Mouse (Mus musculus): ENCODE data around the gene Klre1.
"Not testable (repeated sequence)": the region's sequence is repeated elsewhere in the genome, so short reads cannot be mapped to it uniquely, and the experiment has no call there.

Klre1 gene

DNA sequence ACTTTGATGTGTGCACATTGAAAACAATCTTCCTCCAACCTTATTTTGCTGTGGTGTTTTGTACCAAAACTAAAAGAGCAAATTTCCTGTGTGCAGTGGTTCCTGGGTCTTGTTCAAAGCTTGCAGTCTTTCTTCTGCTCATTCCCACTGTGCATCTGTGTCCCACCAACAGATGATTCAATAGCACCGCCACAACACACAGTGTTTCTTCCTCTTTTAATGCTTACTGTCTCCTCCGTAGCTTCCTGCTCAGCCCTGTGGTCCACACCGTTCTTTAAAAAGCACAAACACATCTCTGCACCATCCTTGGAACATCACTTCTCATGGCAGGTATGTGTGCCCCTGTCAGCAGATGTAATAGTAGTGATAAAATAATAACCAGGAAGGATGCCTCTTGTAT, 13.8 kb downstream of the Klre1 start, which contains the start of gene Klrd1:
TSS of gene Klrd1 (plus strand) at position 275 of the 400 bp plus-strand sequence.
- DNase-seq: no peak

DNA sequence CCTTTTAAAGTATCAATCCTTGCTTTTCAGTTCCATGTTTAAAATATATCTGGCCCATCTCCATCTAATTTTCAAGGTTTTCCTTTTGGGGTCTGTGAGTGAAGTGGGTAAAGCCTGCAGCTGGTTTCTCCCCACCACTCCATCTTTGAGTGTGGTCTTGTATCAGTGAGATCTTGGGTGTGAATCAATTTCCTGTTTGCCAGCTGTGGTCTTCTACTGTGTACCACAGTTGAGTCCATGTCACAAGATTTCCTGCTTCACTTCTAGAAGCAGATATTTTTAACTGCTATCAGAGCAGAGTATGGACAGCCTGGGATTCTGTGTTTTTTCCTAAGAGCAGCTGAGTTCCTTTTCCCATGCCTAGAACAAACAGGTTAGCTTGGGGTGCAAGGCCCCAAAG, 30.7 kb downstream of the Klre1 start:
- DNase-seq: no peak

DNA sequence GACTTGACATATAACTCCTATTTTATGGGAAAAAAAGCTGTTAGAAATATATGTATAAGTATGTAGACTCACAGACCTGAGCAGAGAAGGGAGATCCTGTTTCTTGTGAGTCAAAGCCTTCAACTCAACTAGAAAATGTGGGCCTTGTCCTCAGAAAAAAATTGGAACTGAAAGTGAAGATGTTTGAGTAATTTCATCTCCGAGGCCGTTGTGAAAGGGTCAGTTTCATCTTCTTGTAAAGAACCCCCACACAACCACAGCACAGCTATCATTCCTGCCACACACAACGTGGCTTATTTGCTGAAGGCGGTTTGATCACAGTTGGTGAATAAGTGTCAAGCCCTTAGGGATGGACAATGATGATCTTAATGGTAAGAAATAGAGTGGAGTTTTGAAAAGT, 46.0 kb downstream of the Klre1 start, which contains the start of gene Klrk1:
TSS of gene Klrk1 (minus strand) at position 130 of the 400 bp plus-strand sequence.
- DNase-seq: no peak

DNA sequence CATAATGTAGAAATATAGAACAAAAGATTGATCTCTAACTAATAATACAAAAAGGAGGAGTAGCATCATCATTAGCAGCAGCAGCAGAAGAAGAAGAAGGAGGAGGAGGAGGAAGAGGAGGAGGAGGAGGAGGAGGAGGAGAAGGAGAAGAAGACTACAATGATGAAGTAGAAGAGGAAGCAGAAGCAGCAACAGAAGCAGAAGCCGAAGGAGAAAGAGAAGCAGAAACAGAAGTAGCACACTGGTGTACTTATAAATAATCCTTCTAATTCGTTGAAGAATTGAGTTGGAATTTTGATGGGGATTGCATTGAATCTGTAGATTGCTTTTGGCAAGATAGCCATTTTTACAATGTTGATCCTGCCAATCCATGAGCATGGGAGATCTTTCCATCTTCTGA, 53.3 kb downstream of the Klre1 start:
- not testable (repeated sequence) for DNase-seq
